Mouse (Mus musculus): ENCODE measurements around the gene Cep104.

DNA sequence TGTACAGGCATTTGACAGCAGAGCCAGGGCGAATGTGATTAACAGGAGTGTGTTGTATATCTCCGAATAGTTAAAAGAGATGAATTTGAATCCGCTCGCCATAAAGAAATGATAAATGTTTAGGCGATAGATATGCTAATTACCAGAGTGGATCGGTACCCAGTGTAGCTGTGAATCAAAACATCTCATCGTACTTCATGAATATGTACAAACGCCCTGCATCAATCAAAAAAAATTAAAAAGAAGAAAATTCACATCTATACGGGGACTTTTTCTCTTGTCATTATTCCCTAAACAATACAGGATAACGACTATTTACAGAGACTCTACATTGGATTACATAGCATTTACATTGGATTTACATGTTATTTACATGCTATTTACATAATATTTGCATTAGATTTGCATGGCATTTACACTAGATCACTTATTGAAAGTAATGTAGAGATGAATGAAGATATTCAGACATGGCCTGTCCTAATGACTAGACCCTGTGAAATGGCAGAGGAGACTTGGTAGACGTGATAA is 46.2 kb upstream of the Cep104 start:
- no peak for TF ChIP-seq TAL1 (IDR thresholded peaks at IDR 0.05; ENCODE audit: low read length)
- no peak for TF ChIP-seq GATA1 (IDR thresholded peaks at IDR 0.05; ENCODE audit: low read length)

Measured in erythroblast, embryonic 14.5 days (primary cell).